Mouse (Mus musculus): ENCODE data around the gene Tmem120b.

Tmem120b gene

DNA sequence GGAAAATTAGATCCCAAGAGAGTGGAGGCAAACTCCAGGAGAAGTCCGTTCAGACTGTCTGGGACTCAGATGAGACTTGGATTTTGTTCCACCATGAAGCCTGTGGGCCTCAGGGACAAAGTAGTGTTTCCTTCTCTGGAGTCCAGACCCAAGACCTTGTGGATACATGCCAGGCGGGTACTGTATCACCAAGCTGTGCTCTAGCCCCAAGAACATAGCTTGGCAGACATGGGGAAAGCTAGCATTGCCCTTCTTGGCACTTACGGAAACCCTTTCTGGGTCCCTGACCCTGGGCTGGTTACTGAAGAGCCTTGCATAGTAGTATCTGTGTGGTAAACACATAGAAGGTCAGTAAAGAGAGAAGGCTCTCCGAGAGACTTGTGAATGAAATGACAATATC lies 91.2 kb downstream of the Tmem120b start:
- DNase-seq (ENCODE audit: low spot score in 2 of 2) = no peak

- DNase-seq (ENCODE audit: low spot score in 2 of 2) = no peak
Measured at GRCm38 (mm10) chr5:123159866-123160265, 91.7 kb downstream of the Tmem120b start.

- DNase-seq (ENCODE audit: low spot score in 2 of 2) = no peak
Measured at GRCm38 (mm10) chr5:123160341-123160740, 92.1 kb downstream of the Tmem120b start.

GRCm38 (mm10) chr5:123162942-123163341 lies 94.7 kb downstream of the Tmem120b start:
- DNase-seq (ENCODE audit: low spot score in 2 of 2) = no peak

DNA sequence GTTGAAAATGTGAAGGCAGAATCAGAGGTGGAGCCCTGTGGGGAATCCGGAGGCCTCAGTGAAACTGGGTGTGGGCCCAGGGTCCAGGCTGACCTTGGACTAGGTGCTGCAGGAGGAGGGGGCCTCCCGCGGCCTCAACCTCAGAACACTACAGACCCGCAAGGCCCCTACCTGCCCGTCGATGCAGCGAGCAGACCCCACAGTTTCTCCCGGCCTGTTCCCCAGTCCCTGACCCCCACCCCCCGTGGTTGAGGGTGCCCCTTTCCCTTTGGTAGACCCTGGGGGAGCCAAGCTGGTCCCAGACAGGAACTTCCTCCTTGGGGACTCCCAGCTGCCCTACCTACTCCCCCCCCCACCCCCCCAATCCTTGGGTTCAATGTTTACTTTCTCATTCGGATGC lies 98.2 kb downstream of the Tmem120b start:
- no peak for DNase-seq (ENCODE audit: low spot score in 2 of 2)

Measured in urinary bladder, postnatal 36 days (tissue).